Mouse (Mus musculus) bone marrow macrophage, adult 2 months (primary cell): Measurements from ENCODE around the gene Bag6.

Experiments used
- CTCF ChIP-seq: IDR thresholded peaks from 2 replicates; pipeline ENCODE4 v1.5.1; 2012; ENCODE audit warnings: low read depth, mild to moderate bottlenecking, low read length, moderate library complexity
- POLR2A ChIP-seq: IDR thresholded peaks from 2 replicates; pipeline ENCODE4 v1.6.1; 2012; ENCODE audit warnings: mild to moderate bottlenecking, low read depth, low read length, borderline replicate concordance

- no peak for TF ChIP-seq CTCF
- TF ChIP-seq POLR2A, result no peak
These were observed 3.9 kb upstream of the Bag6 start for GRCm38 (mm10) chr17:35131038-35131437.
